Mouse (Mus musculus) embryonic facial prominence, embryonic 13.5 days (tissue): Measurements from ENCODE around the gene Rnf130. TPM values are rescaled to one million over a fixed set of nuclear protein-coding genes. Genes with fewer than 3 reads are reported as not detected.
A peak's percentile ranks its signal among the peaks of the same experiment; 100 is the strongest.

ENCODE experiments used
- ATAC-seq: fragments of 200-750 bp; cut with Nextera tagmentation; 2 replicates; pipeline ENCODE4 v1.8.0; 2017; ENCODE audit warnings: low read depth; ENCODE audit not compliant: insufficient number of reproducible peaks, insufficient read depth, low FRiP score, low TSS enrichment
- H3K27ac ChIP-seq: fragments of 300-500 bp; sonication (generic); 2 replicates; pipeline ENCODE4 v1.5.1; 2015; ENCODE audit warnings: moderate library complexity, mild to moderate bottlenecking, inconsistent platforms
- H3K27me3 ChIP-seq: fragments of 300-500 bp; sonication (generic); 2 replicates; pipeline ENCODE4 v1.6.1; 2015; ENCODE audit warnings: mild to moderate bottlenecking, inconsistent platforms
- H3K36me3 ChIP-seq: fragments of 300-500 bp; sonication (generic); 2 replicates; pipeline ENCODE4 v1.6.1; 2015; ENCODE audit warnings: mild to moderate bottlenecking, inconsistent platforms
- H3K4me1 ChIP-seq: fragments of 300-500 bp; sonication (generic); 2 replicates; pipeline ENCODE4 v1.6.1; 2015; ENCODE audit warnings: inconsistent platforms
- H3K4me2 ChIP-seq: fragments of 300-500 bp; sonication (generic); 2 replicates; pipeline ENCODE4 v1.6.1; 2015; ENCODE audit warnings: moderate library complexity, mild to moderate bottlenecking, inconsistent platforms
- H3K4me3 ChIP-seq: fragments of 300-500 bp; sonication (generic); 2 replicates; pipeline ENCODE4 v1.5.1; 2015; ENCODE audit warnings: mild to moderate bottlenecking, inconsistent platforms
- H3K9ac ChIP-seq: fragments of 300-500 bp; sonication (generic); 2 replicates; pipeline ENCODE4 v1.6.1; 2015; ENCODE audit warnings: mild to moderate bottlenecking, inconsistent platforms
- H3K9me3 ChIP-seq: fragments of 300-500 bp; sonication (generic); 2 replicates; pipeline ENCODE4 v1.6.1; 2016; ENCODE audit warnings: inconsistent platforms
- WGBS: fragments of 180-500 bp; shearing (Covaris S2); methylation state at CpG from one replicate; pipeline ENCODE4 v1.1.7; 2015; ENCODE audit warnings: mixed read lengths; 5-methylcytosine and 5-hydroxymethylcytosine counted together
- polyA plus RNA-seq: library from polyadenylated mRNA; unstranded; fragments of >200 nt; fragmentation: Nextera tagmentation; extraction: Ambion mirVana; gene quantifications from 2 replicates; pipeline ENCODE4 v1.2.1, GENCODE M21; 2015

Gene Rnf130
- polyA plus RNA-seq, 1 experiment from 2014 or later = 75.4 TPM

GRCm38 (mm10) chr11:49994536-49994935 is 30.6 kb upstream of the Rnf130 start:
- Histone ChIP-seq H3K4me1 (peaks cover 7% of the 10 kb centered on the region; the same call in 1 of the 2 replicates), H3K36me3 (no peaks in the 10 kb centered on the region), H3K27ac (no peak overlapping the region), H3K4me3 (no peak overlapping the region), H3K9me3 (no peaks in the 10 kb centered on the region), H3K4me2 (no peak overlapping the region), H3K9ac (no peak overlapping the region), H3K27me3 (no peaks in the 10 kb centered on the region)
- no peak for ATAC-seq
- 81% methylated on average over 2 of the region's 2 CpGs for WGBS

- WGBS = 67% methylated on average over 4 of the region's 4 CpGs
- no peak overlapping the region for H3K27ac ChIP-seq
- ATAC-seq = no peak
Measured at GRCm38 (mm10) chr11:49996398-49996797, 28.7 kb upstream of the Rnf130 start.

GRCm38 (mm10) chr11:49997321-49997720 is 27.8 kb upstream of the Rnf130 start:
- 72% methylated on average over 5 of the region's 5 CpGs for WGBS
- Histone ChIP-seq H3K4me3 (no peak overlapping the region), H3K36me3 (no peaks in the 10 kb centered on the region), H3K4me1 (no peaks in the 10 kb centered on the region), H3K27ac (no peak overlapping the region), H3K27me3 (no peaks in the 10 kb centered on the region), H3K9ac (no peak overlapping the region), H3K4me2 (no peak overlapping the region), H3K9me3 (no peaks in the 10 kb centered on the region)
- no peak for ATAC-seq

More at GRCm38 (mm10) chr11:49996398-49996797, 28.7 kb upstream of the Rnf130 start:
- Histone ChIP-seq H3K4me2 (no peak overlapping the region), H3K4me1 (no peaks in the 10 kb centered on the region), H3K4me3 (no peak overlapping the region), H3K9ac (no peak overlapping the region), H3K36me3 (no peaks in the 10 kb centered on the region), H3K9me3 (no peaks in the 10 kb centered on the region), H3K27me3 (no peaks in the 10 kb centered on the region)

DNA sequence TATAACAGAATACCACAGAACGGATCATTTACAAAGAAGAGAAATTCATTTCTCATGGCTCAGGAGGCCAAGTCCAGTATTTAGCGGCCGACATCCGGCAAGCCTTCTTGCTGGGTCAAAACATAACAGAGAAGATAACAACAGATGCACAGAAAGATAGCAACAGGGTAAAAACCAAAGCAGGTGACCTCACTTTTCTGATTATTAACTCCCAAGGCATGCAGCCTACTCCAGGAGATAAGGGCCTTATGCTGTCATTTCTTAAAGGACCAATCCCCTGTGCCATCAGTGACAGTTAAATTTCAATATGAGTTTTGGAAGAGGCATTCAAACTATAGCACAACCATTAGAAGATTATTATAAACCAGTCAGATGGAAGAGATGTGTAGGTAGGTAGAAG is 22.3 kb upstream of the Rnf130 start:
- Histone ChIP-seq H3K27ac (no peak overlapping the region), H3K4me1 (0 out of 2 replicates have a peak, but pooled peaks cover 2% of the 10 kb centered on the region), H3K4me3 (no peak overlapping the region), H3K9me3 (no peaks in the 10 kb centered on the region), H3K9ac (no peak overlapping the region), H3K36me3 (no peaks in the 10 kb centered on the region), H3K4me2 (no peak overlapping the region), H3K27me3 (no peaks in the 10 kb centered on the region)
- WGBS = 81% methylated on average over 4 of the region's 4 CpGs
- no peak for ATAC-seq

DNA sequence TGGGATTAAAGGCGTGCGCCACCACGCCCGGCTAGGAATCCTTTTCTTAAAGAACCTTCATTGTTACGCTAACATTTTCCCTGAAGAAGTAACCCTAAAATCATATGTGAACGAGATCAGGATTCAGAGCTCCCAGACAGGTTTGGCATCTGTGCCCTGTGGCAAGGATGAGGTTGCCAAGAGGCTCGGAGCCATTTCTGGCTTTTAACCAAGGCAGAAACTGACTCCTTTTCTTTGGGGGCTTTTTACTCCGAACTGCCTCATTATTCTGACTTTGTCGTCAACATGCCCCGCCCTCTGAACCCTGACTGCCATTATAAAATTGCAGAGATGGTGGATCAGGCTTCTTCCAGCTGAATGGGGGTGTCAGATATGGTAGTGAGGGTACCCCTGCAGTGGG is 17.4 kb upstream of the Rnf130 start:
- no peak overlapping the region for H3K4me3 ChIP-seq
- H3K27ac ChIP-seq = no peak overlapping the region
- no peaks in the 10 kb centered on the region for H3K9me3 ChIP-seq
- H3K36me3 ChIP-seq = no peaks in the 10 kb centered on the region
- ATAC-seq = no peak; the same call in 1 of the 2 replicates
- 0 out of 2 replicates have a peak, but pooled peaks cover 4% of the 10 kb centered on the region for H3K4me1 ChIP-seq
- no peak overlapping the region for H3K9ac ChIP-seq
- no peaks in the 10 kb centered on the region for H3K27me3 ChIP-seq
- WGBS = 70% methylated on average over 10 of the region's 10 CpGs
- no peak overlapping the region for H3K4me2 ChIP-seq

DNA sequence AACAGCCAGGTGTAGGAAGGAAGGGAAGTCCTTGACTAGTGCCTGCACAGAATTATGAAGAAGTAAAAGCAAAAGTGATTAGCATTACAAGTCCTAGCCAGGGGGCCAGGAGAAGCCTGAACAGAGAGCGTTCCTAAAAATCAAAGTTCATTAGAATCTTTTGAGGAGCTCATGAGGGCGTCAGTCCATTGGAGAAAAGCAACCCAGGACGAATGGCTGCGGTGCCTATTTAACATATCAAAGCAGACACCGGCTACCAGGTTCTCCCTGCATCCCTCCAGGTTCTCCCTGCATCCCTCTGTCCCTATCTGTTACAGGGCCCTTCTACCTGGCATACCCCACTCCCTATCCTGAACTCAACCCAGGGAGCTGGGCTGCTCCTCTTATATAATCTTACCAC is 16.9 kb upstream of the Rnf130 start:
- no peak overlapping the region for H3K27ac ChIP-seq
- no peak overlapping the region for H3K9ac ChIP-seq
- no peak overlapping the region for H3K4me3 ChIP-seq
- 19% methylated on average over 5 of the region's 5 CpGs for WGBS
- ATAC-seq = no peak
- no peaks in the 10 kb centered on the region for H3K36me3 ChIP-seq
- H3K4me1 ChIP-seq = 0 out of 2 replicates have a peak, but pooled peaks cover 4% of the 10 kb centered on the region
- no peaks in the 10 kb centered on the region for H3K9me3 ChIP-seq
- H3K27me3 ChIP-seq = no peaks in the 10 kb centered on the region
- no peak overlapping the region for H3K4me2 ChIP-seq

- Histone ChIP-seq H3K9me3 (no peaks in the 10 kb centered on the region), H3K9ac (no peak overlapping the region), H3K4me3 (no peak overlapping the region), H3K27ac (no peak overlapping the region), H3K36me3 (no peaks in the 10 kb centered on the region), H3K4me2 (no peak overlapping the region), H3K4me1 (no peaks in the 10 kb centered on the region), H3K27me3 (0 out of 2 replicates have a peak, but pooled peaks cover 4% of the 10 kb centered on the region)
- WGBS = 62% methylated on average over 6 of the region's 6 CpGs
- ATAC-seq = no peak
Measured at GRCm38 (mm10) chr11:50013016-50013415, 12.1 kb upstream of the Rnf130 start.

DNA sequence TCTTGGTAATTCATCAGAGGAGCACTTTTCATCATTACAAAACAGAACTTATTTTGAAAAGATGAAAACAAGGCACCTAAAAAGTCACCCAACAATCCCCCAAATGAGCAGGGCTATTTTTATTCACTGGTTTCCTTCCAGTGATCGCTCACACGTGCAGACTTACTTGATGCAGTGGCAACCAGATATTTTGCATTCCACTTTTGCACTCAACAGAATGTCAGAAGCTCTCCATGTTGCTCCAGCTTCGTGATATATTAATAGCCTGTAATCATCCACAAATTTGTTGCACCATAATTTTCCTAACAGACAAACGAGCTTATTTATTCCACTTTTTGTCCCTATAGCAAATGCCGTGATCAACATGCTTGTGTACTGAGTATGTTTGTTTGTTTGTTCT is 8.6 kb upstream of the Rnf130 start:
- Histone ChIP-seq H3K4me2 (no peak overlapping the region), H3K27me3 (0 out of 2 replicates have a peak, but pooled peaks cover 4% of the 10 kb centered on the region), H3K4me1 (no peaks in the 10 kb centered on the region), H3K36me3 (no peaks in the 10 kb centered on the region), H3K9me3 (no peaks in the 10 kb centered on the region), H3K4me3 (no peak overlapping the region), H3K27ac (no peak overlapping the region), H3K9ac (no peak overlapping the region)
- 79% methylated on average over 5 of the region's 5 CpGs for WGBS
- ATAC-seq = no peak

GRCm38 (mm10) chr11:50017511-50017910 is 7.6 kb upstream of the Rnf130 start:
- H3K4me2 ChIP-seq = no peak overlapping the region
- H3K4me3 ChIP-seq = no peak overlapping the region
- no peak overlapping the region for H3K27ac ChIP-seq
- no peaks in the 10 kb centered on the region for H3K36me3 ChIP-seq
- no peaks in the 10 kb centered on the region for H3K4me1 ChIP-seq
- H3K9ac ChIP-seq = no peak overlapping the region
- H3K9me3 ChIP-seq = no peaks in the 10 kb centered on the region
- 50% methylated on average over 7 of the region's 7 CpGs for WGBS
- no peak for ATAC-seq
- H3K27me3 ChIP-seq = 0 out of 2 replicates have a peak, but pooled peaks cover 4% of the 10 kb centered on the region

- no peak overlapping the region for H3K9ac ChIP-seq
- H3K4me1 ChIP-seq = no peaks in the 10 kb centered on the region
- H3K4me2 ChIP-seq = no peak overlapping the region
- H3K27ac ChIP-seq = no peak overlapping the region
- H3K36me3 ChIP-seq = no peaks in the 10 kb centered on the region
- no peaks in the 10 kb centered on the region; the same call in 1 of the 2 replicates for H3K27me3 ChIP-seq
- no peaks in the 10 kb centered on the region for H3K9me3 ChIP-seq
- no peak for ATAC-seq
- H3K4me3 ChIP-seq = no peak overlapping the region
Measured at GRCm38 (mm10) chr11:50018848-50019247, 6.3 kb upstream of the Rnf130 start.

- WGBS = 73% methylated on average over 3 of the region's 3 CpGs
Measured at GRCm38 (mm10) chr11:50022085-50022484, 3.1 kb upstream of the Rnf130 start.

DNA sequence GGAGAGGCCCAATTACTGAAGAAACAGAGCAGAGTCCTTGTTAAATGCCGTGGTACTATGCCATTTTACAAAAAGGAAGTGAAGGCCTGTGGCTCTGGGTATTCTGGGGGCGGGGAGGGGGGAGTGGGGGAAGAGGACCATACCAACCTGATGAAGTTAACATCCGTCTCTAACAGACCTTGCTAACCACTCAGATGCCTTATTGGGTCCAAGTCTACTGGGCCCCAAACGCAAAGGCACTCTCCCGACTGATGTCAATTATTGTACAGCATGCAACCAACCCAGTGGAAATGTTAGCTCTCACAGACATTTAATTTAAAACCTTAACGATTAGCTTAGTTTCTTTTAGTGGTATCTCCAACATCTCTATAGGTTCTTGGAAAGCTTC is 707 bp upstream of the Rnf130 start:
- Histone ChIP-seq H3K9me3 (no peaks in the 10 kb centered on the region), H3K27ac (no peak overlapping the region), H3K4me1 (peaks cover 15% of the 10 kb centered on the region), H3K27me3 (no peaks in the 10 kb centered on the region; the same call in 1 of the 2 replicates), H3K9ac (0 out of 2 replicates have a peak overlapping the region, but pooled peaks have one; percentile 97), H3K4me3 (peak overlapping the region; percentile 96), H3K4me2 (peak overlapping the region; percentile 66), H3K36me3 (no peaks in the 10 kb centered on the region)
- ATAC-seq = no peak
- 56% methylated on average over 6 of the region's 6 CpGs for WGBS

More at GRCm38 (mm10) chr11:50022085-50022484, 3.1 kb upstream of the Rnf130 start:
- H3K36me3 ChIP-seq = no peaks in the 10 kb centered on the region
- ATAC-seq = no peak
- H3K4me2 ChIP-seq = no peak overlapping the region
- no peaks in the 10 kb centered on the region for H3K9me3 ChIP-seq
- peaks cover 8% of the 10 kb centered on the region for H3K4me1 ChIP-seq
- no peaks in the 10 kb centered on the region; the same call in 1 of the 2 replicates for H3K27me3 ChIP-seq
- H3K9ac ChIP-seq = no peak overlapping the region
- H3K4me3 ChIP-seq = no peak overlapping the region
- no peak overlapping the region for H3K27ac ChIP-seq
